Mouse (Mus musculus) limb, embryonic 14.5 days (tissue): ENCODE data around the gene Ctdspl. TPM values are rescaled to one million over a fixed set of nuclear protein-coding genes. Genes with fewer than 3 reads are reported as not detected.

Experiments
- ATAC-seq: fragments of 200-750 bp; cut with Nextera tagmentation; 2 replicates; pipeline ENCODE4 v1.8.0; 2017; ENCODE audit warnings: low read depth, moderate number of reproducible peaks, moderate TSS enrichment; ENCODE audit not compliant: low FRiP score
- DNase-seq: peaks from one replicate; pipeline ENCODE4 v3.0.0-alpha.2; 2015; ENCODE audit warnings: low spot score
- H3K27ac ChIP-seq: fragments of 300-500 bp; sonication (generic); replicated peaks from 2 replicates; pipeline ENCODE4 v1.5.1; 2014; ENCODE audit warnings: low read depth, mild to moderate bottlenecking, low read length, moderate library complexity, mixed read lengths
- H3K27me3 ChIP-seq: fragments of 300-500 bp; sonication (generic); 2 replicates; pipeline ENCODE4 v1.6.1; 2014; ENCODE audit warnings: low read length, mixed read lengths; ENCODE audit not compliant: control insufficient read depth, insufficient read depth
- H3K36me3 ChIP-seq: fragments of 300-500 bp; sonication (generic); 2 replicates; pipeline ENCODE4 v1.6.1; 2014; ENCODE audit warnings: mild to moderate bottlenecking, low read length, moderate library complexity, mixed read lengths; ENCODE audit not compliant: control insufficient read depth, insufficient read depth
- H3K4me1 ChIP-seq: fragments of 300-500 bp; sonication (generic); 2 replicates; pipeline ENCODE4 v1.6.1; 2014; ENCODE audit warnings: antibody characterized with exemption, low read length, mixed read lengths; ENCODE audit not compliant: control insufficient read depth, insufficient read depth
- H3K4me2 ChIP-seq: fragments of 300-500 bp; sonication (generic); replicated peaks from 2 replicates; pipeline ENCODE4 v1.6.1; 2014; ENCODE audit warnings: low read depth, mild to moderate bottlenecking, low read length, moderate library complexity; ENCODE audit not compliant: severe bottlenecking
- H3K4me3 ChIP-seq: fragments of 300-500 bp; sonication (generic); replicated peaks from 2 replicates; pipeline ENCODE4 v1.5.1; 2014; ENCODE audit warnings: low read length
- H3K9ac ChIP-seq: fragments of 300-500 bp; sonication (generic); 2 replicates; pipeline ENCODE4 v1.6.1; 2014; ENCODE audit warnings: mild to moderate bottlenecking, low read depth, low read length, moderate library complexity; ENCODE audit not compliant: severe bottlenecking
- H3K9me3 ChIP-seq: fragments of 300-500 bp; sonication (generic); 2 replicates; pipeline ENCODE4 v1.6.1; 2016; ENCODE audit warnings: low read length; ENCODE audit not compliant: control insufficient read depth
- POLR2A ChIP-seq: fragments of 200-500 bp; IDR thresholded peaks from 2 replicates; pipeline ENCODE4 v1.8.0; 2012; ENCODE audit warnings: inconsistent platforms, mild to moderate bottlenecking, moderate library complexity, borderline replicate concordance; ENCODE audit not compliant: insufficient read depth, insufficient read length; ENCODE audit errors: extremely low read depth
- WGBS: fragments of 180-500 bp; shearing (Covaris S2); extraction: QIAGEN DNeasy Blood & Tissue Kit; methylation state at CpG from one replicate; pipeline ENCODE4 v1.1.7; 2014; 5-methylcytosine and 5-hydroxymethylcytosine counted together
- polyA plus RNA-seq, 2 experiments: library from polyadenylated mRNA; depleted of rRNA in 1 of 2; stranded (reverse) in 1 of 2; unstranded in 1 of 2; fragments of >200 nt; fragmentation: Nextera tagmentation in 1 of 2; extraction: Ambion mirVana in 1 of 2; gene quantifications; 2 replicates each; pipeline versions ENCODE4 v1.2.1 to v1.2.3; 2012 to 2014

The Ctdspl gene
- polyA plus RNA-seq, 2 experiments, result 23.8 to 38.0 TPM

- ATAC-seq, result no peak
- WGBS, result 93% methylated on average over 6 of the region's 6 CpGs
- H3K4me3 ChIP-seq, result no peak overlapping the region
Measured at GRCm38 (mm10) chr9:118881946-118882284, 44.3 kb upstream of the Ctdspl start.

GRCm38 (mm10) chr9:118883150-118883549 is 43.1 kb upstream of the Ctdspl start:
- 93% methylated on average over 7 of the region's 7 CpGs for WGBS
- Histone ChIP-seq H3K9me3 (no peaks in the 10 kb centered on the region), H3K27me3 (no peaks in the 10 kb centered on the region), H3K4me3 (no peak overlapping the region), H3K4me2 (no peak overlapping the region), H3K36me3 (peaks cover 2% of the 10 kb centered on the region; the same call in 1 of the 2 replicates), H3K27ac (no peak overlapping the region), H3K4me1 (no peaks in the 10 kb centered on the region), H3K9ac (no peak overlapping the region)
- ATAC-seq, result no peak
- DNase-seq, result no peak
- TF ChIP-seq POLR2A, result no peak

More at GRCm38 (mm10) chr9:118881946-118882284, 44.3 kb upstream of the Ctdspl start:
- TF ChIP-seq POLR2A, result no peak
- Histone ChIP-seq H3K36me3 (peaks cover 2% of the 10 kb centered on the region; the same call in 1 of the 2 replicates), H3K9ac (no peak overlapping the region), H3K4me1 (peaks cover 2% of the 10 kb centered on the region; the same call in 1 of the 2 replicates), H3K27me3 (no peaks in the 10 kb centered on the region), H3K27ac (no peak overlapping the region), H3K9me3 (no peaks in the 10 kb centered on the region), H3K4me2 (no peak overlapping the region)
- no peak for DNase-seq

- Histone ChIP-seq H3K27ac (no peak overlapping the region), H3K4me3 (no peak overlapping the region), H3K9ac (no peak overlapping the region), H3K4me1 (peaks cover 16% of the 10 kb centered on the region), H3K9me3 (no peaks in the 10 kb centered on the region), H3K27me3 (no peaks in the 10 kb centered on the region), H3K36me3 (peaks cover 2% of the 10 kb centered on the region; the same call in 1 of the 2 replicates), H3K4me2 (no peak overlapping the region)
- ATAC-seq (no peak), DNase-seq (no peak)
- no peak for TF ChIP-seq POLR2A
- WGBS, result 75% methylated on average over 6 of the region's 6 CpGs
Measured at GRCm38 (mm10) chr9:118885785-118886184, 40.5 kb upstream of the Ctdspl start.

- H3K4me2 ChIP-seq, result no peak overlapping the region
- 80% methylated on average over 7 of the region's 7 CpGs for WGBS
- no peak overlapping the region for H3K4me3 ChIP-seq
- H3K9ac ChIP-seq, result no peak overlapping the region
- no peaks in the 10 kb centered on the region for H3K9me3 ChIP-seq
- H3K27me3 ChIP-seq, result no peaks in the 10 kb centered on the region
- TF ChIP-seq POLR2A, result no peak
- H3K36me3 ChIP-seq, result peaks cover 2% of the 10 kb centered on the region; the same call in 1 of the 2 replicates
- ATAC-seq (peak; percentile 7; the same call in 1 of the 2 replicates), DNase-seq (no peak)
- no peak overlapping the region for H3K27ac ChIP-seq
- peaks cover 24% of the 10 kb centered on the region for H3K4me1 ChIP-seq
Measured at GRCm38 (mm10) chr9:118887201-118887600, 39.1 kb upstream of the Ctdspl start.

GRCm38 (mm10) chr9:118887734-118888133 is 38.5 kb upstream of the Ctdspl start:
- H3K27ac ChIP-seq, result no peak overlapping the region
- DNase-seq (no peak), ATAC-seq (no peak)
- H3K4me1 ChIP-seq, result peaks cover 26% of the 10 kb centered on the region
- no peak for TF ChIP-seq POLR2A
- H3K4me3 ChIP-seq, result no peak overlapping the region
- no peak overlapping the region for H3K4me2 ChIP-seq
- H3K9me3 ChIP-seq, result no peaks in the 10 kb centered on the region
- H3K36me3 ChIP-seq, result peaks cover 2% of the 10 kb centered on the region; the same call in 1 of the 2 replicates
- no peaks in the 10 kb centered on the region for H3K27me3 ChIP-seq
- H3K9ac ChIP-seq, result no peak overlapping the region
- WGBS, result 92% methylated on average over 8 of the region's 8 CpGs

- H3K36me3 ChIP-seq, result no peaks in the 10 kb centered on the region
- no peaks in the 10 kb centered on the region for H3K9me3 ChIP-seq
- no peak overlapping the region for H3K27ac ChIP-seq
- H3K4me3 ChIP-seq, result no peak overlapping the region
- ATAC-seq (no peak), DNase-seq (no peak)
- no peaks in the 10 kb centered on the region for H3K27me3 ChIP-seq
- H3K4me1 ChIP-seq, result peaks cover 26% of the 10 kb centered on the region
- 66% methylated on average over 4 of the region's 4 CpGs for WGBS
- no peak for TF ChIP-seq POLR2A
- H3K9ac ChIP-seq, result no peak overlapping the region
- H3K4me2 ChIP-seq, result no peak overlapping the region
Measured at GRCm38 (mm10) chr9:118890149-118890548, 36.1 kb upstream of the Ctdspl start.
